In the genomic region with DNA sequence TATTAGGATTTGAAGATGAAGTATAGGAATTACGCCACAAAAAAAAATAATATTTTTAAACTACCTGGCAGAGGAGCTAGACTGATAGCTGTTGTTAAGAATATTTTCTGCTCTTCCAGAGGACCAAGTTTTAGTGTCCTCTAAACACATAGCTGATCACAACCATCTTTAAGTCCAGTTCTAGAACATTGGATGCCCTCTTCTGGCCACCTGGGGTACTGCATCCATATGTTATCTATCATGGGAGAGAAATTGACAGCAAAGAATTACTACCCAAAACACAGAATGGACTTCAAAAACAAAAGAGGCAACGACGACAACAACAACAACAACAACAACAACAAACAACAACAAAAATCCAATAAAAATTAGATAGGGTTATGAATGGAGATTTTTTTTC, we compare ENCODE assay signal across 8 mouse cellular contexts.
A peak's percentile ranks its signal among the peaks of the same experiment; 100 is the strongest.
DNase-seq lines count a peak whose midpoint lies in the region; ATAC-seq lines count a peak whose summit lies in the region.

No protein-coding gene starts in this region.

- no peaks in the 10 kb centered on the region for H3K4me1 ChIP-seq in midbrain, embryonic 14.5 days (ENCODE audit: control insufficient read depth, insufficient read depth, low read length)
- H3K4me1 ChIP-seq in midbrain, embryonic 16.5 days (ENCODE audit: control insufficient read depth, insufficient read depth, low read length) = no peaks in the 10 kb centered on the region
- H3K4me1 ChIP-seq in hindbrain, embryonic 16.5 days (ENCODE audit: control insufficient read depth, insufficient read depth, low read depth, low read length) = no peaks in the 10 kb centered on the region

- H3K27me3 ChIP-seq in midbrain, embryonic 14.5 days (ENCODE audit: control insufficient read depth, insufficient read depth, low read length) = no peaks in the 10 kb centered on the region
- H3K27me3 ChIP-seq in midbrain, embryonic 16.5 days (ENCODE audit: control insufficient read depth, insufficient read depth, low read depth, low read length) = no peaks in the 10 kb centered on the region
- no peaks in the 10 kb centered on the region for H3K27me3 ChIP-seq in hindbrain, embryonic 16.5 days (replicated peaks; ENCODE audit: control insufficient read depth, insufficient read depth, low read length)

- H3K9ac ChIP-seq in midbrain, embryonic 14.5 days (replicated peaks; ENCODE audit: low read length) = no peak overlapping the region
- H3K9ac ChIP-seq in midbrain, embryonic 16.5 days (ENCODE audit: low read depth, low read length) = no peak overlapping the region
- no peak overlapping the region for H3K9ac ChIP-seq in hindbrain, embryonic 16.5 days (ENCODE audit: low read depth, low read length)

- DNase-seq in midbrain, embryonic 14.5 days = peak; percentile 11
- peak; percentile 40 for DNase-seq in NIH3T3 (ENCODE audit: low read depth)
- peak; percentile 27 for DNase-seq in cerebellum, adult 9-10 months
- DNase-seq in heart, postnatal 36 days = peak; percentile 19 to 65
- peak; percentile 30 to 39 for DNase-seq in left cerebral cortex, postnatal 14 days (ENCODE audit: low spot score in 2 of 2)
- peak; percentile 42 for DNase-seq in right cerebral cortex, postnatal 14 days

- H3K27ac ChIP-seq in midbrain, embryonic 14.5 days (replicated peaks; ENCODE audit: low read depth, low read length) = no peak overlapping the region
- no peak overlapping the region for H3K27ac ChIP-seq in midbrain, embryonic 16.5 days (ENCODE audit: low read length)
- H3K27ac ChIP-seq in hindbrain, embryonic 16.5 days (ENCODE audit: low read depth, low read length) = no peak overlapping the region

- H3K36me3 ChIP-seq in midbrain, embryonic 14.5 days (ENCODE audit: control insufficient read depth, insufficient read depth, low read length) = no peaks in the 10 kb centered on the region
- no peaks in the 10 kb centered on the region for H3K36me3 ChIP-seq in midbrain, embryonic 16.5 days (ENCODE audit: control insufficient read depth, insufficient read depth, low read length)
- H3K36me3 ChIP-seq in hindbrain, embryonic 16.5 days (ENCODE audit: control insufficient read depth, insufficient read depth, low read length) = no peaks in the 10 kb centered on the region

- H3K9me3 ChIP-seq in midbrain, embryonic 14.5 days (ENCODE audit: control insufficient read depth, low read length) = 0 out of 2 replicates have a peak, but pooled peaks cover 2% of the 10 kb centered on the region
- H3K9me3 ChIP-seq in midbrain, embryonic 16.5 days (replicated peaks; ENCODE audit: control insufficient read depth, low read length, poor library complexity, severe bottlenecking) = no peaks in the 10 kb centered on the region
- H3K9me3 ChIP-seq in hindbrain, embryonic 16.5 days (ENCODE audit: control insufficient read depth, low read length) = no peaks in the 10 kb centered on the region

- H3K4me2 ChIP-seq in midbrain, embryonic 14.5 days (ENCODE audit: low read length) = no peak overlapping the region
- no peak overlapping the region for H3K4me2 ChIP-seq in midbrain, embryonic 16.5 days (ENCODE audit: low read length)
- no peak overlapping the region for H3K4me2 ChIP-seq in hindbrain, embryonic 16.5 days (ENCODE audit: low read length)

- no peak for ATAC-seq in midbrain, embryonic 14.5 days (ENCODE audit: low FRiP score, low TSS enrichment)
- ATAC-seq in midbrain, embryonic 16.5 days = no peak
- no peak for ATAC-seq in hindbrain, embryonic 16.5 days

- no peak overlapping the region for H3K4me3 ChIP-seq in midbrain, embryonic 14.5 days (replicated peaks; ENCODE audit: low read depth, low read length)
- no peak overlapping the region for H3K4me3 ChIP-seq in midbrain, embryonic 16.5 days (ENCODE audit: low read depth, low read length)
- no peak overlapping the region for H3K4me3 ChIP-seq in hindbrain, embryonic 16.5 days (ENCODE audit: low read length)

- intact Hi-C loops in heart, postnatal 36 days (cut with DNase I) = no loop called here
- intact Hi-C loops in left cerebral cortex, postnatal 14 days (cut with DNase I) = no loop called here

- 53% methylated on average over 3 of the region's 3 CpGs for WGBS in midbrain, embryonic 14.5 days
- WGBS in midbrain, embryonic 16.5 days = 55% methylated on average over 3 of the region's 3 CpGs
- 59% methylated on average over 3 of the region's 3 CpGs for WGBS in hindbrain, embryonic 16.5 days
